Mouse (Mus musculus): ENCODE data around the gene Hoxc13.

The Hoxc13 gene

GRCm38 (mm10) chr15:102936279-102936972 lies 15.5 kb downstream of the Hoxc13 start, which contains the start of gene Hoxc12:
Gene Hoxc12, plus strand, starts transcription at chr15:102936757.
- no peak for DNase-seq (ENCODE audit: low read depth in 2 of 2, low spot score in 2 of 2)

DNA sequence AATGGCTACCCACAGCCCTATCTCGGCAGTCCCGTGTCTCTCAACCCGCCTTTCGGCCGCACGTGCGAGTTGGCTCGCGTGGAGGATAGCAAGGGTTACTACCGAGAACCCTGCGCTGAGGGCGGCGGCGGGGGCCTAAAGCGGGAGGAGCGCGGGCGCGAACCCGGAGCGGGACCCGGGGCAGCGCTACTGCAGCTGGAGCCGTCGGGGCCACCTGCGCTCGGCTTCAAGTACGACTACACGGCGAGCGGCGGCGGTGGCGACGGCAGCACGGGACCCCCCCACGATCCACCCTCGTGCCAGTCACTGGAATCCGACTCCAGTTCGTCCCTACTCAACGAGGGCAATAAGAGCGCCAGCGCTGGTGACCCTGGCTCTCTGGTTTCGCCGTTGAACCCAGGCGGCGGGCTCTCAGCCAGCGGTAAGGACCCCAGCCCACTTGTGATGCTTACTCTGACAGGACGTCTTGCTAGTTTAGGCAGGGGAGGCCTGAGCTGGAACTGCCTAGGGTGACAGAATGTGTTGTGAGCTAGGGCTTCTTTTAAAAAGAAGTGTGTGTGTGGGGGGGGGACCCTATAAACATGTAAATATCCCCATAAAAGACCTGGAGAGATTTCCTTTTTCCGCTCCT lies 16.2 kb downstream of the Hoxc13 start:
- DNase-seq (ENCODE audit: low read depth in 2 of 2, low spot score in 2 of 2) = no peak

GRCm38 (mm10) chr15:102939256-102940155 lies 18.6 kb downstream of the Hoxc13 start:
- DNase-seq (ENCODE audit: low read depth in 2 of 2, low spot score in 2 of 2) = no peak

GRCm38 (mm10) chr15:102942739-102943467 lies 22.0 kb downstream of the Hoxc13 start:
- DNase-seq (ENCODE audit: low read depth in 2 of 2, low spot score in 2 of 2) = no peak

- DNase-seq (ENCODE audit: low read depth in 2 of 2, low spot score in 2 of 2) = no peak
Measured at GRCm38 (mm10) chr15:102943468-102943813, 22.5 kb downstream of the Hoxc13 start.

- no peak for DNase-seq (ENCODE audit: low read depth in 2 of 2, low spot score in 2 of 2)
Measured at GRCm38 (mm10) chr15:102945185-102946077, 24.5 kb downstream of the Hoxc13 start.

- DNase-seq (ENCODE audit: low read depth in 2 of 2, low spot score in 2 of 2) = no peak
Measured at GRCm38 (mm10) chr15:102947276-102947675, 26.4 kb downstream of the Hoxc13 start.

DNA sequence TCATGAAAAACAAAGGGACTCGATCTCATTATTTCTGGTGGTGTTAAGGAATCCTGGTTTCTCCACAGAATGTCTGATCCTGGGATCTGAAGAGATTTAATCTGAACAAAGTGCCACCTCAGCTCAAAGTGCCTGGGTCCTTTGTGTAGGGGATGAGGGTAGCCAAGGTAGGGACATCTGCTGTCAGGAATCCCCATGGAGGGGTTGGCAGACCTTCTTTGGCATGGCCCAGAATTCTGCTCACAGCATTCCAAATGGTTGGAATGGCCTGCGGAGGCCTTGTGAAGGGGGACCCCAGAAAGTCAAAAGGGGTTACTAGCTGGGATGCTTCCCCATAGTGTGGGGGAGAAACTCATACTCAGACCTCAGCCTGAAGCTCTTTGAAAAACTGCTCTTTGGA lies 27.9 kb downstream of the Hoxc13 start:
- DNase-seq (ENCODE audit: low read depth in 2 of 2, low spot score in 2 of 2) = no peak

GRCm38 (mm10) chr15:102949696-102950095 lies 28.8 kb downstream of the Hoxc13 start:
- no peak for DNase-seq (ENCODE audit: low read depth in 2 of 2, low spot score in 2 of 2)

- DNase-seq (ENCODE audit: low read depth in 2 of 2, low spot score in 2 of 2) = no peak
Measured at GRCm38 (mm10) chr15:102950877-102951276, 30.0 kb downstream of the Hoxc13 start.

DNA sequence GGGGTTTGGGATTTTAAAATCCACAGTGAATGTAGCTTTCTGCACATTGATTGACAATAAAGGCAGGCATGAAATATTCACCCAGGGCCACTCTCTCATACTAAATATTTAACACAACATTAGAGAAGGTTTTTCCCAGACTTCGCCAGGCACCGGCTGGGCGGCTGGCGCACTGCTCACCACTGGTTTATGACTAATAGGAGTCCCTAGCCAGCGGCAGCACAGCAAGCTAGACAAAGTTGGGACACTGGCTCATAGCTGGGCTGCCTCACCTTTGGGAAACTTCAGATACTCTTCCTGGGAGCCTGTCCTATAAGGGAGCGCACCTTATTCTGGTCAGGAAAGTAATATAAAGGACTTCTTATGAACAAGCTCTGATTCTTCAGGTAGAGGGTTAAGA lies 32.7 kb downstream of the Hoxc13 start:
- no peak for DNase-seq (ENCODE audit: low read depth in 2 of 2, low spot score in 2 of 2)

DNA sequence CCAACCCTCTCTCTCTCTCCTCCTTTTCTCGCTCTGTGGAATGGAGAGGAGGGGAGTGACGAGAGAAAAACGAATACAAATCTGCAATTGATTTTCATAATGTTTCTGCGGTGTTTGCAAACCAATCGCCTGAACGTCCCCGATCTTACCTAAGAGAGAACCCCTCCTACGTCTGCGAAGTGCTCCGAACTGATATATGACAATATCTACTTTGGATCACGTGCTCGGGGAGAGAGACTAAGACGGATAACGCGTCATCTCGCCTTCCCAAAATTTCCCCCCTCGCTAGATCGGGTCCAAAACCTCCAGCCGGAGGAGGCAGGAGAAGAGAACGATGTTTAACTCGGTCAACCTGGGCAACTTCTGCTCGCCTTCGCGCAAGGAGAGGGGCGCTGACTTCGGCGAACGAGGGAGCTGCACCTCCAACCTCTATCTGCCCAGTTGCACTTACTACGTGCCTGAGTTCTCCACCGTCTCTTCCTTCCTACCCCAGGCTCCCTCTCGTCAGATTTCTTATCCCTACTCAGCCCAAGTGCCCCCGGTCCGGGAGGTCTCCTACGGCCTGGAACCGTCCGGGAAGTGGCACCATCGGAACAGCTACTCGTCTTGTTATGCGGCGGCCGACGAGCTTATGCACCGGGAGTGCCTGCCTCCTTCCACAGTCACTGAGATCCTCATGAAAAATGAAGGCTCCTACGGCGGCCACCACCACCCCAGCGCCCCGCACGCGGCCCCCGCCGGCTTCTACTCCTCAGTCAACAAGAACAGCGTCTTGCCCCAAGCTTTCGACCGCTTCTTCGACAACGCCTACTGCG lies 33.5 kb downstream of the Hoxc13 start, which contains the start of gene Hoxc11:
TSS of gene Hoxc11 (plus strand) at position 236 of the 815 bp plus-strand sequence.
- no peak for DNase-seq (ENCODE audit: low read depth in 2 of 2, low spot score in 2 of 2)

DNA sequence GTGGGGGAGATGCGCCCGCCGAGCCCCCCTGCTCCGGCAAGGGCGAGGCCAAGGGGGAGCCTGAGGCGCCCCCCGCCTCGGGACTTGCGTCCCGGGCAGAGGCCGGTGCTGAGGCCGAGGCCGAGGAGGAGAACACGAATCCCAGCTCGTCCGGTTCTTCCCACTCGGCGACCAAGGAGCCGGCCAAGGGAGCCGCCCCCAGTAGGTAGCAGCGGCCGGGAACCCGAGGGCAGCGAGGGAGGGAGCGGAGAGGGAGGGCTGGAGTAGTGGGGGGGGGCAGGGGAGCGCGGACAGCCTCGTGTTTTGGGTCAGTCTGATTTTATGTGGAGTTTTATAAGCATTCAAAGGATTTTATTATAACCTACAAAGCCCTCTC lies 34.1 kb downstream of the Hoxc13 start:
- no peak for DNase-seq (ENCODE audit: low read depth in 2 of 2, low spot score in 2 of 2)

DNA sequence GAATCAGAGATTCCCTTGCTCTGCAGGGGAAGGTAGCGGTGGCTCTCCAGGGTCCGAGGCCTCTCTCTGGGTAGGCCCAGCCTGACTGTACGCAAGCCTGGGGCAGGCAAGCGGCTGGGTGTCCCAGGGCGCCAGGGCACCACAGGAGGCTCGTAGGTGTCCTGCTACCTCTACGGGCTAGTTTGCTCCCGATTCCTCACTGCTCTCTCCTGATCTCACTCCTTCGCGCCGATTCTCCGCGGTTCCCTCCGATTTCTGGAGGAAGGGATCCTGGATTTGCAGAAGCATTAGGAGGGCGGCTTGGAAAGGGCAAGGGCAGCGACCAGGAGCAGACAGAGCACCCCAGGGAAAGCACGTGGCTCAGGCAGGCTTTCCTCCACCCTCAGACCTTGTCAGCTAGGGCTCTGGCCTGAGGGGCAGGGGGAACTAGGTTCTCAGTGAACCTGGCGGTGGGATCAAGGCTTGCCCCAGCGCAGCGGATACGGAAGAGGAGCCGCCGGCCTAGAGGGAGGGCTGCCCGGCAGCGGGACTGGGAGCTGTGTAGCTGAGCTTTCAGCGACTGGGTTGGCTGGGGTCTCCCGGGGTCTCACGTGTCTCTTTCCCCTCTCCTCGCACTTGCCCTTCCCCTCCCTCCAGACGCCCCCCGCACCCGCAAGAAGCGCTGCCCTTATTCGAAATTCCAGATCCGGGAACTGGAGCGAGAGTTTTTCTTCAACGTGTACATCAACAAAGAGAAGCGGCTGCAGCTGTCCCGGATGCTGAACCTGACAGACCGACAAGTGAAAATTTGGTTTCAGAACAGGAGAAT lies 35.1 kb downstream of the Hoxc13 start:
- no peak for DNase-seq (ENCODE audit: low read depth in 2 of 2, low spot score in 2 of 2)

DNA sequence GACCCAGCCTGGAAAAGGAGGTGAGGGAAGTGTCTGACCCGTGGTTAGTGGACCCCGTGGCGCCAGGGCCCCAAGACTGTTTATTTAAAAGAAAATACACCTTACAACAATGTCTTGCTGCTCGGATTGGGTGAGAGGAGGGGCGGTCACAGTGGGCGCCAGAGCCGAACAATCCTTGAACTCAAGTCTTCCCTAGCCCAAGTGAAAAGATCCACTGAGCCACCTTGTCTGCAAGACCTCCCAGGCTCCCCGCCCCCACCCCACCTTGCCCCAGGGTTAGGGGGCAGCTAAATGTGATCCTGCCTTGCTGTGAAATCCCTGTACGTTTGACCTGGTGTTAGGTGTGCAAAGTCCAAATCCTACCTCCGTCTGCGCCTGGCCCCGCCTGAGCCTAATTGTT lies 36.0 kb downstream of the Hoxc13 start:
- no peak for DNase-seq (ENCODE audit: low read depth in 2 of 2, low spot score in 2 of 2)

- DNase-seq (ENCODE audit: low read depth in 2 of 2, low spot score in 2 of 2) = no peak
Measured at GRCm38 (mm10) chr15:102959663-102960191, 38.8 kb downstream of the Hoxc13 start.

DNA sequence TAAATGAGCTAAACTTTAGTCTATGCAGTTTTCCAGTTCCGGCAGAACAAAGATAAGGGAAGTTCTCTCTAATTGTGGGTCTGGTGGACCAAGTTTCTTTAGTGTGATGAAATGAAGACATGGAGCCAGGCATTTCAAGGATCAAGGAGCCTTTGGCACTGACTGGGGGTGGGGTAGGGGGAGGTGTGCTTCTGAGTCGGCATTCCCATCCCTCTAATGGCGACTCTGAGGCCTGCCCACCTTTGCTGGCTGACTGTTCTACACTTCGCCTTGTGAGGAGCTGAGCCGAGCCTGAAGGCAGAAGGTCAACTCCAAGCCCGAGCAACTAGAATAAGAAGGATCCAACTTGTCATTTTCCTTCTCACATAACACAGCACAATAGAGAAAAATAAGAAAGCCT lies 40.8 kb downstream of the Hoxc13 start:
- DNase-seq (ENCODE audit: low read depth in 2 of 2, low spot score in 2 of 2) = no peak

DNA sequence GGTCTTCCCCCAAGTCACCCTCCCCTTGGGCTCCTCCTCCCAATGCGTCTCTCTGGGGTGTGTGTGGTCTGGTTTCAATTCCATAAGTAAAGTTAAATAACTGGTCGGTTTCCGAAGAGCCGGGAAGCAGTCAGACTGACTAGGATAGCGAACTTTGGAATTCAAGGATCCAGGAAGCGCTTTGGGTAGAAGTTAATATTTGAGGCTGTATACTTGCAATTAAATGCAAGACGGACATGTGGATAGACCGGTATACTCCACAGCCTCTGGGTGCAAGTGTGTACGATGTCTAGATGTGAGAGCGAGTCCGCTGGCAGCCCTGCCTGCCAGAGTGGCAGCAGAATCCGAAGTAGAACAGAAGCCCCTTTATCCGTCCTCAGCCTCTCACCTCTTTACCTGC lies 41.6 kb downstream of the Hoxc13 start:
- DNase-seq (ENCODE audit: low read depth in 2 of 2, low spot score in 2 of 2) = no peak
